Mouse (Mus musculus) neural tube, embryonic 15.5 days (tissue): ENCODE data around the gene Smyd3. TPM values are rescaled to one million over a fixed set of nuclear protein-coding genes. Genes with fewer than 3 reads are reported as not detected.
A peak's percentile ranks its signal among the peaks of the same experiment; 100 is the strongest.

ENCODE experiments used
- ATAC-seq: fragments of 200-750 bp; cut with Nextera tagmentation; 2 replicates; pipeline ENCODE4 v1.8.0; 2017; ENCODE audit warnings: mild to moderate bottlenecking, moderate TSS enrichment, moderate library complexity; ENCODE audit not compliant: low FRiP score
- H3K27ac ChIP-seq: fragments of 300-500 bp; sonication (generic); replicated peaks from 2 replicates; pipeline ENCODE4 v1.5.1; 2015; ENCODE audit warnings: mild to moderate bottlenecking, inconsistent platforms
- H3K27me3 ChIP-seq: fragments of 300-500 bp; sonication (generic); replicated peaks from 2 replicates; pipeline ENCODE4 v1.6.1; 2015; ENCODE audit warnings: inconsistent platforms
- H3K36me3 ChIP-seq: fragments of 300-500 bp; sonication (generic); 2 replicates; pipeline ENCODE4 v1.6.1; 2015; ENCODE audit warnings: inconsistent platforms
- H3K4me1 ChIP-seq: fragments of 300-500 bp; sonication (generic); 2 replicates; pipeline ENCODE4 v1.6.1; 2015; ENCODE audit warnings: inconsistent platforms
- H3K4me2 ChIP-seq: fragments of 300-500 bp; sonication (generic); 2 replicates; pipeline ENCODE4 v1.6.1; 2015; ENCODE audit warnings: inconsistent platforms, mild to moderate bottlenecking, moderate library complexity
- H3K4me3 ChIP-seq: fragments of 300-500 bp; sonication (generic); replicated peaks from 2 replicates; pipeline ENCODE4 v1.5.1; 2015; ENCODE audit warnings: mild to moderate bottlenecking, inconsistent platforms
- H3K9ac ChIP-seq: fragments of 300-500 bp; sonication (generic); replicated peaks from 2 replicates; pipeline ENCODE4 v1.6.1; 2015; ENCODE audit warnings: mild to moderate bottlenecking, inconsistent platforms
- H3K9me3 ChIP-seq: fragments of 300-500 bp; sonication (generic); replicated peaks from 2 replicates; pipeline ENCODE4 v1.6.1; 2016; ENCODE audit warnings: inconsistent platforms
- WGBS: fragments of 180-500 bp; shearing (Covaris S2); methylation state at CpG from one replicate; pipeline ENCODE4 v1.1.7; 2015; ENCODE audit warnings: mixed read lengths; 5-methylcytosine and 5-hydroxymethylcytosine counted together
- polyA plus RNA-seq: library from polyadenylated mRNA; unstranded; fragments of >200 nt; fragmentation: Nextera tagmentation; extraction: Ambion mirVana; gene quantifications from 2 replicates; pipeline ENCODE4 v1.2.1, GENCODE M21; 2015

The Smyd3 gene
- polyA plus RNA-seq, 1 experiment from 2014 or later, result 26.0 TPM

DNA sequence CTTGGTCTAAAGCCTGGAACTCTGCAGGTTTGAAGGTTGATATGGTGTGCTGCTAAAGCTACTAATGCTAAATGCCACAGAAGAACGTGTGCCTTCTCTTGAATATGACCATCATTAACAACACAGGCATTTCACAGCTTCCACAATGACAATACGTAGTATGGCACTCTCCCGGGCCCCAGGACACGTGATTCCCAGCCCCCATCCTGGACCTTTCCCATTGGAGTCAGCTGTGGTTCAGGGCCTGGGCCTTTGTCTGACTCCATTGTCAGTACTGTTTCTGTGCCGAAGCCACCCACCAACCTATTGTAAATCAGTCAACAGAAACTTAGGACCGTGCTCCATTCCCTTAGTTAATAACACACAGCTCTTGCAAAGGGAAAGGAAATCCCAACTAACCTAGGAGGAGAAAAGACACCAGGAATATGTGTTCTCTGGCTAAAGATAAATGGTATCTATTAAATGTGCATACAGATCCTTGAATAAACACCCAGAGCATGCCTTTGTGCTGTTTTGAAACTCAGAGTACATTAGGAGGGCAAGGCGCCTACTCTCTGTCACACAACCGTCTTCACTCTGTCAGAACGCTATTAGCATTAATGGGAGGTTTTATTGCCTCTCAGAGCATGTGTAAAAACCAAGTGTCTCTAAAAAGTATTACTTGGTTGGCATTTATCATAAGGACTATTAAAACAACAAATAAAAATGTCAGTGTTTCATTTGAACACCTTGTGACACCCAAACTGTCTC, 397.4 kb downstream of the Smyd3 start:
- Histone ChIP-seq H3K4me3 (no peak overlapping the region), H3K4me1 (peaks cover 12% of the 10 kb centered on the region), H3K9ac (no peak overlapping the region), H3K4me2 (no peak overlapping the region), H3K36me3 (no peaks in the 10 kb centered on the region), H3K9me3 (no peaks in the 10 kb centered on the region), H3K27ac (no peak overlapping the region), H3K27me3 (no peaks in the 10 kb centered on the region)
- no peak for ATAC-seq
- WGBS, result 23% methylated on average over 9 of the region's 9 CpGs

DNA sequence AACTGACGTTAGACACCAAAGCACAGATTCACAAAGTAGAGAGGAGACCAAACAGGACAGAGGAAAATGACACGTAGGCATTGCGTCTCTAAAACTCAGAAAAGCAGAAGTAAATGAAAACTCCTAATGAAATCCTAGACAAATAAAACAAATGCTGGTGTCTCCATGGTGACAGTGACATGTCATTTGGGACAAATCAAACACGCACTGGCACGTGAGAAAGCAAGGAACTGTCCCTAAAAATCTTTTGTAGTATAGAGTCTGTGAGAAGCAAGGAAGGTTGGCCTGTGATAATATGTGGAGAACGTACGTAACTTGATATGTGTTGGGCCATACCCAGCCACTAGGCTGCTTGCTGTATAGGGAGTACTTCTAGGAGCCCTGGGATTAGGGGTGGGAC, 399.2 kb downstream of the Smyd3 start:
- no peak overlapping the region for H3K4me3 ChIP-seq
- H3K27me3 ChIP-seq, result no peaks in the 10 kb centered on the region
- H3K4me2 ChIP-seq, result no peak overlapping the region
- H3K9ac ChIP-seq, result no peak overlapping the region
- no peak overlapping the region for H3K27ac ChIP-seq
- H3K9me3 ChIP-seq, result no peaks in the 10 kb centered on the region
- no peaks in the 10 kb centered on the region for H3K36me3 ChIP-seq
- WGBS, result 82% methylated on average over 7 of the region's 7 CpGs
- ATAC-seq, result no peak
- H3K4me1 ChIP-seq, result peaks cover 12% of the 10 kb centered on the region

DNA sequence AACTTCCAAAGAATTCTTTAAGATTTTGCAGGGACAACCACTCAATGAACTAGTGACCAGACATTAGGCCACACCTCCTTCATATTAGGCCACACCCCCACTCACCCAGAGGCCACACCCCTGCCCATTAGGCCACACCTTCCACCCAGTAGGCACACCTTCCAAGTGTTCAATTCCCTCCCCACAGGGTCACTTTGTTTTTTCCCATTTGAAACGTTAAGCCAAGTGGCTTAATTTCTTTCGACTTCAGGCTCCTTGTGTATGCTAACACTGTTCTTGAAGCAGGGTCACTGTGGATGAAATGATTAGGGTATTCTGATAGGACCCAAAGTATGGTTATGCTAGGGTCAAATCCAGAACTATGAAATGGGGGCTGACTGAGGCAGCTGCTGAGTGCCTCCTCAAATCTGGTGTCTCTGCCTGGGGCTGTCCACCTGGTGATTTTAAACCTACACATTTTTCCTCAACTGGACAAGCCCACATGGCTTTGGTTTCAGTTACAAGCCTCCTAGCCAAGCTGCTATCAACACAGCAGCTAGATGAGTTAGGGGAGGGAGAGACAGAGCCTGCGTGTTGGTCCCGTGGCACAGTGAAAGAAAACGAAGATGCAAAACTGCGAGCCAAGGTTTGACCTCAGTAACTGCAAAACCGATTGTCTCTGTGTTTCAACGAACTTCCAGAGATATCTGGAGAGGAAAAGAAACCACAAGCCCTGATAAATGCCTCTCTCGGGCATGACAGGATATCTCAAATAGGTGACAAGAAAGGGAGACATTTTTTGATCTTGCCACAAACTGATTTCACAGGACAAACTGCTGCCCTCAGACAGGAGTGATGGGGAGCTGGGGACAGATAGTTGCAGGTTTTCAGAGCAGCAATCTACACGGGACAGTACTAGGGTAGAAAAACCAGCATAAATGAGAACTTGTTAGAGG, 400.8 kb downstream of the Smyd3 start:
- Histone ChIP-seq H3K4me3 (no peak overlapping the region), H3K9me3 (0 out of 2 replicates have a peak, but pooled peaks cover 3% of the 10 kb centered on the region), H3K27ac (no peak overlapping the region), H3K4me1 (peaks cover 12% of the 10 kb centered on the region), H3K4me2 (no peak overlapping the region), H3K9ac (no peak overlapping the region), H3K27me3 (no peaks in the 10 kb centered on the region), H3K36me3 (no peaks in the 10 kb centered on the region)
- 89% methylated on average over 10 of the region's 10 CpGs for WGBS
- ATAC-seq, result no peak

DNA sequence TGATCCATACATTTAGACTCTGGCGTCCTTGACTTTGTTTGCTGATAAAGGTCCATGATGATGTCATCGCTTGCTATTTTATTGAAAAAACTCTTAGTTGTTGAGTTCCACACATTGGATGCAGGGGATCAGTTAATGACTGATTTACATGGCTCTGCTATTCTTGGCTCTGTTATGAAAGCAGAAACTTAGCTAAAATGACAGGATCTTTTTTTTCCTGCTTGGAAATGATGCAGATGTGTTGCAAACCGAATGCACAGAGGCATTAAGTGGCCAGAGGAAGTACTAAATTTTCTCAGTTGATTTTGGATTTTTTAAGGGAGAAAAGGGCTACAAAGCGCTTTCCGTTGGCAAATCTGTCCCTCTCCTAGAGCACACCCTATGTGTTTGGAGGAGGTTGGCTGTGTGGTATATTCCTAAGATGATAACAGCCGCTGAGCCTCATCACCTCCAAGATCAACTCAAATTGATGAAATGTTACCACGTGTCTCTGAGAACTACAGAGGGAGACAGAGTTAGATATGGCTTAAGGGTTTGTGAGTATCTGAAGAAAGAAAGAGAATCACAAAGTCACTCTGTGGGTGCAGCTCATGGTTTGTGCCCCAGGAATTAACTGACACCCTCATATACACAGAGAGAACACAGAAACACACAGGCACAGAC, 402.9 kb downstream of the Smyd3 start:
- Histone ChIP-seq H3K27me3 (no peaks in the 10 kb centered on the region), H3K4me2 (no peak overlapping the region), H3K9ac (no peak overlapping the region), H3K4me3 (no peak overlapping the region), H3K36me3 (no peaks in the 10 kb centered on the region), H3K4me1 (no peaks in the 10 kb centered on the region), H3K9me3 (0 out of 2 replicates have a peak, but pooled peaks cover 3% of the 10 kb centered on the region), H3K27ac (no peak overlapping the region)
- 91% methylated on average over 7 of the region's 7 CpGs for WGBS
- no peak for ATAC-seq

DNA sequence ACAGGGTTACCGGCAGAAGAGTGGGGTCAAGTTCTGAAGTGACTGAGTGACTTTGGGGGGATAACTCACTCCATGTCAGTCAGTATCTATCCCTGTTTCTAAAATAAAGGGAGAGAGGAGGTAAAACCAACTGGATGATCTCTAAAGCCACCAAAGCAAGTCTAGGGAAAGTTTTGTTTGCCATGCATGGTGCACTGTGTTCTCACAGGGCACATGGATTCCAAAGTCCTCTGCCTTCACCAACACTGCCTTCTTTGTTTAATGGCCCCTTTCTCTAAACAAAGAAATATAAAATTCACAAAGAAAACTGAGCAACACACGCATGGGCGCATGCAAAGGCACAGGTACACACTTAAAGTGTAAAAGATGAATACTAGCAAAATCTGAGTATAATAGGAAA, 403.5 kb downstream of the Smyd3 start:
- Histone ChIP-seq H3K27ac (no peak overlapping the region), H3K9ac (no peak overlapping the region), H3K4me2 (no peak overlapping the region), H3K36me3 (no peaks in the 10 kb centered on the region), H3K4me3 (no peak overlapping the region), H3K9me3 (0 out of 2 replicates have a peak, but pooled peaks cover 3% of the 10 kb centered on the region), H3K4me1 (no peaks in the 10 kb centered on the region), H3K27me3 (no peaks in the 10 kb centered on the region)
- ATAC-seq, result no peak
- WGBS, result 97% methylated on average over 3 of the region's 3 CpGs

DNA sequence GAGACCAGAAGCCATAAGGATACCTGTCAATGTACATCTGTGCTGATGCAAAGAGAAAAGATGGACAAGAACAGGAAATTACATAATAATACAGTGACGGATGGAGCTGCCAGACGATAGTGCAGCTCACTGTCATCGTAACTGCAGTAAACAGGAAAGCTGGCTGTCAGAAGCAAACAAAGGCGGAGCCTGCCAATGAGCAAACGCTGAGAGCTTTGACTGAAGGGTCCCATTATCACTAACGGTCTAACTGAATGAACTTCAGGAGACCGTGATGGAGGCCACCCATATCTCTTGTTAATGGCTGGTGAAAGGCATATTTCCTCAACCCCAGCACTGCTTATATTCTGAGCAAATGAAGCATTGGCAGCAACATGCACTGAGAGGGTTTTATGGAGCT, 409.1 kb downstream of the Smyd3 start:
- H3K27me3 ChIP-seq, result peaks cover 5% of the 10 kb centered on the region; the same call in 1 of the 2 replicates
- peaks cover 25% of the 10 kb centered on the region for H3K4me1 ChIP-seq
- peak overlapping the region; percentile 13; the same call in 1 of the 2 replicates for H3K4me2 ChIP-seq

DNA sequence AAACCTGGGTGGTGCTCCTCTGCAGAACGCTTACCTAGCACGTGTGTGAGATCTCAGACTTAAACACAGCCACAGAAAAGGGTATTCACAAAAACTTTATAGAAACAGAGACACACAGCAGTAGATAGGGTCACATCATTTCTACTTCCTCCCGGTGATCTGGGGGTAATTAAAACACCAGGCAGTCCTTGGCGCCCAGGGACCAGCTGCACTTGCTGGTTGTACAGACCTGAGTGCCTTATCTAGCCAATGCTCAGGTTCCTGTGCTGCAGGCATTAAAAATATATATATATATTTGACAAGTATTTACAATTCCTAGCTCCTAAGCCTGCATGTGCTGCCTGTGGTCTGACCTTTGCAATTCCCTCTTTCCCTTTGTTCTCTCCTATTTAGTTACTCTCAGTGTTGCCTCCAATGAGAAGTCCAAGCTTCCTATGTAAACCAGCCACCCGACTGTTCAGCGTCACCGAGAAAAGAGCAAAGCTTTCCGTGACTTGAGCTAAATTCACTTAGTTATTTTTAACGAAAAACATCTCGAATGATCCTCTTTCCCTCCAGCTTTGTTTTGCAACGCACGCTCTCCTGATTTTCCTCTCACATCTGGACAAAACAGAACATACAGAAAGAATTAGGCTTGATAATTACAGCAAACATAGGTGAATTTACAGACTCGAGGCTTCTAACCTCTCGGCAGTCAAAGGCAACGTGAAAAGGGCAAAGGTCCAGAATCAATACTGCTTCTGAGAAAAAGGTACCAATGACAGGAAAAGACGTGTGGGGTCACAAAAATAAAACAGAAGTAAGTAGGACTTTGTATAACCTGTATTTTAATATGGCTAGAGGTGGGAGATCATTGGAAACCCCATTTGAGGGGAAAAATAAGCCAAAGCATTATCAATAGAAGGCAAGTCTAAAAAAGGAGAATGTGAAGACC, 409.8 kb downstream of the Smyd3 start:
- no peak overlapping the region for H3K4me3 ChIP-seq
- H3K9ac ChIP-seq, result no peak overlapping the region
- H3K4me1 ChIP-seq, result peaks cover 25% of the 10 kb centered on the region
- 51% methylated on average over 16 of the region's 16 CpGs for WGBS
- no peaks in the 10 kb centered on the region for H3K9me3 ChIP-seq
- no peak overlapping the region for H3K4me2 ChIP-seq
- H3K27me3 ChIP-seq, result peaks cover 5% of the 10 kb centered on the region; the same call in 1 of the 2 replicates
- H3K36me3 ChIP-seq, result no peaks in the 10 kb centered on the region
- H3K27ac ChIP-seq, result no peak overlapping the region
- ATAC-seq, result no peak

More for the DNA sequence above, 409.1 kb downstream of the Smyd3 start:
- Histone ChIP-seq H3K9me3 (0 out of 2 replicates have a peak, but pooled peaks cover 3% of the 10 kb centered on the region), H3K4me3 (no peak overlapping the region), H3K36me3 (no peaks in the 10 kb centered on the region), H3K9ac (no peak overlapping the region), H3K27ac (no peak overlapping the region; the same call in 1 of the 2 replicates)
- 26% methylated on average over 7 of the region's 7 CpGs for WGBS
- ATAC-seq, result no peak

DNA sequence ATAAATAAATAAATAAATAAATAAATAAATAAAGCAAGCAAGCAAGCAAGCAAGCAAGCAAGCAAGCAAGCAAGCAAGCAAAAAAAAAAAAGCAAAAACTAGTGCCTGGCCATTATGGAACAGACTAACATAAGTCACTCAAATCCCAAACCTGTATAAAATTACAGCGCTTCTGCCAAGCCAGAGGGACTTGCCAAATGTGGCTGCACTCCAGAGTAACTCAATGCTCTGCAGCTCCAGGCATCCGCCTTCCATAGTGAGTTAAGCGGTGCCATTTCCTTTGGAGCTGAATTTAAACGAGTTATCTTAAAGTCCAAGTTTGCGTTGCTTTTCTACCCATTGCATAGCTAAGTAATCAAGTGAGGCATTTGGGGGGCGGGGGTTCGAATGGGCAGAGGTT, 410.6 kb downstream of the Smyd3 start:
- H3K4me3 ChIP-seq, result no peak overlapping the region
- no peaks in the 10 kb centered on the region for H3K36me3 ChIP-seq
- 47% methylated on average over 7 of the region's 7 CpGs for WGBS
- H3K27me3 ChIP-seq, result peaks cover 5% of the 10 kb centered on the region; the same call in 1 of the 2 replicates
- 0 out of 2 replicates have a peak overlapping the region, but pooled peaks have one; percentile 33 for H3K27ac ChIP-seq
- peaks cover 25% of the 10 kb centered on the region for H3K4me1 ChIP-seq
- no peak for ATAC-seq
- H3K9ac ChIP-seq, result no peak overlapping the region
- no peaks in the 10 kb centered on the region for H3K9me3 ChIP-seq
- H3K4me2 ChIP-seq, result no peak overlapping the region

DNA sequence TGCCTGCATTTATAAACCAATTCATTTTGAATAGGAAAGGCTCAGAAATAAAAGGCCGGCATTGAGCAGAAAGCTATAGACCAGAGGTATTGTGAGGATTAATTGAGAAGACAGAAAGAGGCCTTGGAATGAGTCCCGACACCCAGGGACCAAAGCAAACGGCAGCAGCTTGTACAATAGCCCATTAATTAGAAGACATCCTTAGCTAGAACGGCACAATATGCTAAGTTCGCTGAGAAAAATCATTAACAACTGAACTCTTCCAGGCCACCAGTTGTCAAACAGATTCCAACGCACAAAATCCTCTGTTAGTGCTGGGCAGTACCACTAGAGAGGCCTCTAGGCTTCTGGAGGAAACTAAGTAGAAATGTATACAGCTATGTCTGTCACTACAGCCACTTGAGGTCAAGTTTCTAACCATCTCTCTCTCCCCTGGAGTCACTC, 411.1 kb downstream of the Smyd3 start:
- Histone ChIP-seq H3K4me2 (peak overlapping the region; percentile 26), H3K9ac (no peak overlapping the region), H3K4me1 (peaks cover 25% of the 10 kb centered on the region), H3K36me3 (no peaks in the 10 kb centered on the region), H3K4me3 (no peak overlapping the region), H3K9me3 (no peaks in the 10 kb centered on the region), H3K27me3 (peaks cover 5% of the 10 kb centered on the region; the same call in 1 of the 2 replicates), H3K27ac (0 out of 2 replicates have a peak overlapping the region, but pooled peaks have one; percentile 33)
- peak; percentile 36; the same call in 1 of the 2 replicates for ATAC-seq
- 9% methylated on average over 6 of the region's 6 CpGs for WGBS

DNA sequence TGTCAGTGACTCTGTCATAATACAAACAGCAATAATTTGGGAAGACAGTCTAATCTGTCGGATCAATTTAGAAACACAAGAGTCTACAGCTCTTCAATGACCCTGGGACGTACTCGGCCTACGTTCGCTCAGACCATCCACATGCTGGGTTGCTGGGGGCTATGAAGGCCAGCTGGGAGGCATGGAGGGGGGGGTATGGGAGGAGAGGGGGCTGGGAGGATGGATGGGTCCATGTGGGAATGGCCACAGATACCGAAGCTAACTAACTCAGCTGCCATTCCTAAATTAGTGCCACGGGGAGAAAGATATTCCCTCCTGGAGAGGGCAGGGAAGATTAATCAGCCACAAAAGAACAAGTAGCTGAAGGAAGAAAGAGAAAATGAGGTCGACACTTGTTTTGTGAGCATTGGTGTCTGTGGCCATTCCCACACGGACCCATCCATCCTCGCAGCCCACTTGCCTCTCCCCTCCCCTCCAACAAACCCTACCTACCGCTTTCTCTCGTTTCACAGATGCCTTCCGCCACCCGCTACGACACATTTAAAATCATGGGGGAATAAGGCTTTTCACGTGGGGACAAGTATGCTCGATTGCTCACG, 411.6 kb downstream of the Smyd3 start:
- Histone ChIP-seq H3K9ac (no peak overlapping the region), H3K4me1 (peaks cover 25% of the 10 kb centered on the region), H3K27me3 (peaks cover 5% of the 10 kb centered on the region; the same call in 1 of the 2 replicates)

More for the DNA sequence above, 411.6 kb downstream of the Smyd3 start:
- no peak overlapping the region for H3K27ac ChIP-seq
- no peak overlapping the region for H3K4me3 ChIP-seq
- 22% methylated on average over 18 of the region's 18 CpGs for WGBS
- H3K9me3 ChIP-seq, result no peaks in the 10 kb centered on the region
- no peaks in the 10 kb centered on the region for H3K36me3 ChIP-seq
- 0 out of 2 replicates have a peak, but pooled peaks have one; percentile 42 for ATAC-seq
- H3K4me2 ChIP-seq, result peak overlapping the region; percentile 26
